Mouse (Mus musculus) neural tube, embryonic 11.5 days (tissue): ENCODE measurements around the gene Ap4s1. TPM values are rescaled to one million over a fixed set of nuclear protein-coding genes. Genes with fewer than 3 reads are reported as not detected.
"Not testable (repeated sequence)": the region's sequence is repeated elsewhere in the genome, so short reads cannot be mapped to it uniquely, and the experiment has no call there.

ENCODE experiments used
- ATAC-seq: fragments of 200-750 bp; cut with Nextera tagmentation; 2 replicates; pipeline ENCODE4 v1.8.0; 2017; ENCODE audit warnings: moderate number of reproducible peaks, mild to moderate bottlenecking, moderate TSS enrichment, moderate library complexity; ENCODE audit not compliant: insufficient read depth, low FRiP score, low TSS enrichment
- DNase-seq: peaks from one replicate; pipeline ENCODE4 v3.0.0-alpha.2; 2015; ENCODE audit warnings: low spot score
- H3K27ac ChIP-seq: fragments of 300-500 bp; sonication (generic); 2 replicates; pipeline ENCODE4 v1.5.1; 2014; ENCODE audit warnings: low read depth, mild to moderate bottlenecking, low read length
- H3K27me3 ChIP-seq: fragments of 300-500 bp; sonication (generic); 2 replicates; pipeline ENCODE4 v1.6.1; 2014; ENCODE audit warnings: mild to moderate bottlenecking, low read length, mixed read lengths; ENCODE audit not compliant: control insufficient read depth, insufficient read depth
- H3K36me3 ChIP-seq: fragments of 300-500 bp; sonication (generic); 2 replicates; pipeline ENCODE4 v1.6.1; 2014; ENCODE audit warnings: mild to moderate bottlenecking, low read length, moderate library complexity, mixed read lengths; ENCODE audit not compliant: control insufficient read depth, insufficient read depth
- H3K4me1 ChIP-seq: fragments of 300-500 bp; sonication (generic); 2 replicates; pipeline ENCODE4 v1.6.1; 2014; ENCODE audit warnings: low read length, mixed read lengths; ENCODE audit not compliant: control insufficient read depth, insufficient read depth
- H3K4me2 ChIP-seq: fragments of 300-500 bp; sonication (generic); 2 replicates; pipeline ENCODE4 v1.6.1; 2014; ENCODE audit warnings: low read depth, mild to moderate bottlenecking, moderate library complexity
- H3K4me3 ChIP-seq: fragments of 300-500 bp; sonication (generic); 2 replicates; pipeline ENCODE4 v1.5.1; 2014; ENCODE audit warnings: low read depth, low read length
- H3K9ac ChIP-seq: fragments of 300-500 bp; sonication (generic); 2 replicates; pipeline ENCODE4 v1.6.1; 2014; ENCODE audit warnings: mild to moderate bottlenecking, low read length
- H3K9me3 ChIP-seq: fragments of 300-500 bp; sonication (generic); 2 replicates; pipeline ENCODE4 v1.6.1; 2016; ENCODE audit warnings: low read length; ENCODE audit not compliant: control insufficient read depth
- WGBS: fragments of 180-500 bp; shearing (Covaris S2); extraction: QIAGEN DNeasy Blood & Tissue Kit; methylation state at CpG from one replicate; pipeline ENCODE4 v1.1.7; 2014; 5-methylcytosine and 5-hydroxymethylcytosine counted together
- polyA plus RNA-seq: library from polyadenylated mRNA; unstranded; fragments of >200 nt; fragmentation: Nextera tagmentation; extraction: Ambion mirVana; gene quantifications from 2 replicates; pipeline ENCODE4 v1.2.1, GENCODE M21; 2014

Ap4s1 gene
- polyA plus RNA-seq, 1 experiment from 2014 or later: 50.1 TPM

DNA sequence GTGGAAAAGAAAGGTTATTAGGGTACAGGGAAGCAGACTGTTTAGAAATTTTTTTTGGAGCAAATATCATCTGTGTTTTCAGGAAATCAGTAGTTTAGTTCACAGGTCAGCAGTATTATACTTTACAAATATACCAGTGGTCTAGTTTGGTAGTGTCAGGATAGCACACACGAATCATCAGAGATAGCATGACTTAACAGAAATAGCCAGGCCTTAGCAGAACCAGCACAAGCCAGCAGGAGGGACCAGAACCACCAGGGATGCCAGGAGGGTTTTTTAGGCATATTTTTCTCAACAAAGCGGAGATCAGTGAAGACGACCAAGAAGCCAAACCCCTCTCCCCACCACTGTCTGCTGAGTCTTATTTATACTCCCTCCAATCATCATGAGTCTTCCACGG is 17.6 kb upstream of the Ap4s1 start:
- Histone ChIP-seq H3K27me3 (no peaks in the 10 kb centered on the region), H3K36me3 (no peaks in the 10 kb centered on the region), H3K4me2 (no peak overlapping the region), H3K27ac (no peak overlapping the region), H3K9ac (no peak overlapping the region), H3K4me3 (no peak overlapping the region), H3K4me1 (no peaks in the 10 kb centered on the region), H3K9me3 (no peaks in the 10 kb centered on the region)
- no peak for DNase-seq
- no peak for ATAC-seq
- WGBS: 68% methylated on average over 4 of the region's 4 CpGs

GRCm38 (mm10) chr12:51676442-51676841 is 14.4 kb upstream of the Ap4s1 start:
- H3K27me3 ChIP-seq: no peaks in the 10 kb centered on the region
- WGBS: 78% methylated on average over 2 of the region's 2 CpGs
- no peak overlapping the region for H3K27ac ChIP-seq
- DNase-seq: no peak
- H3K9me3 ChIP-seq: no peaks in the 10 kb centered on the region
- H3K36me3 ChIP-seq: no peaks in the 10 kb centered on the region
- no peak for ATAC-seq
- no peak overlapping the region for H3K4me2 ChIP-seq
- H3K9ac ChIP-seq: no peak overlapping the region
- H3K4me1 ChIP-seq: no peaks in the 10 kb centered on the region
- no peak overlapping the region for H3K4me3 ChIP-seq

GRCm38 (mm10) chr12:51678844-51679243 is 12.0 kb upstream of the Ap4s1 start:
- Histone ChIP-seq H3K4me3 (no peak overlapping the region), H3K9ac (no peak overlapping the region), H3K27ac (no peak overlapping the region), H3K36me3 (no peaks in the 10 kb centered on the region), H3K27me3 (no peaks in the 10 kb centered on the region), H3K4me2 (no peak overlapping the region), H3K9me3 (no peaks in the 10 kb centered on the region), H3K4me1 (no peaks in the 10 kb centered on the region)
- DNase-seq (no peak), ATAC-seq (no peak)
- 94% methylated on average over 1 of the region's 1 CpGs for WGBS

DNA sequence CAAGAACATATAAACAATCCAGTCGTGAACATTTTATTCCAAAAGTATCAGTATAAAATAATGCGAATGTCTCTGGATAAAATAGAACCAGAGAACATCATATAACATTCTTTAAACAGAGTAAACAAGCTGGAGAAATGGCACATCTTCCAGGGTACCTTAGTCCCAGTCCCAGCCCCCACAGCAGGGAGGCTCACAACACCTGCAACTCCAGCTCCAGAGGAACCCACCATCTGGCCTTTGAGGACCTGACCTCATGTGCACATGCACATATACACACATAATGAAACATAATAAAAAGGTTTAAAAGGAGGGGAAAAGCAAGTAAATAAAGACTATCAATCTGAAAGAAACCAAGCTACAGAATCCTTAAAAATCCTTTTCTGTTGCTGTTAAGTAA is 2.3 kb upstream of the Ap4s1 start:
- WGBS: 91% methylated on average over 2 of the region's 2 CpGs
- Histone ChIP-seq H3K4me3 (no peak overlapping the region), H3K4me2 (no peak overlapping the region)

DNA sequence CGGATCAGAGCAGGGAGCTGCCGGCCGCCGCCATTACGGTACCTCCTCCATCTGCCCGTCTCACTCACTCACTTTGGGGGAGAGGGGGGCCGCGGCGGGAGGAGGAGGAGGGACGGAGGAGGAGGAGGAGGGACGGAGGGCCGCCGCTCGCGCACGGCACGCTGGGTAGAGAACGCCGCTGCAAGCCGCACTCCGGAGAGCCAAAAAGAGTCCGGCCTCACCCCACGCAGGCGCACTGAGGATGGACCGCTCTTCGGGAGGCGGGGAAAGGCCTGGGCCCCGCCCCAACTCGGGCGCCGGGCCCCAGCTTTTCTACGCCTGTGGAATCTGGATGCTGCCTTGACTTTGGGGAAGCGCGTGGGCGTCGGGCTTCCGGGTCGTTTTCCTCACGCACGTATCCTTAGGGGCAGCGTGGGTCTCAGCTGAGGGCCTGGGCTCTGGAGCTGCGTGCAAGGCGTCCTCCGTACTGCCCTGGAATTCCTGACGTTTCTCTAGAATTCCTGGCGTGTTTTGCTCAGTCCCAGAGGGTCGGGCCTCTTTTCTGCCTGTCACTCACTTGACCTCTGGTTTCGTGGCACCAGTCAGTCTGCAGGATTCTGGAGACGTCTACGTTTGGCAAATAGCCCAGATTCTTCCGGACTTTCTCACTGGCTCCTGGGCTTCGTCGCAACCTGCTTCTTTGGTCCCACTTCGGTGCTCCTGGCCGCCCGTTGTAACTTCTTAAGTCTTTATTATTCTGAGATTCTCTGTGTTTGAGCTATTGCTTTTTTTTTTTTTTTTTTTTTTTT is 1.2 kb downstream of the Ap4s1 start, which contains the start of gene Strn3:
Gene Strn3 (minus strand): TSS at position 53 of the 788 bp plus-strand sequence.
- H3K36me3 ChIP-seq: no peaks in the 10 kb centered on the region
- H3K4me1 ChIP-seq: no peaks in the 10 kb centered on the region; the same call in 1 of the 2 replicates
- peak within 1 kb of the TSS; percentile 98 for H3K4me3 ChIP-seq
- DNase-seq (peak; percentile 98), ATAC-seq (peak; percentile 93)
- H3K9me3 ChIP-seq: no peaks in the 10 kb centered on the region
- peak within 1 kb of the TSS; percentile 99 for H3K9ac ChIP-seq
- H3K27me3 ChIP-seq: no peaks in the 10 kb centered on the region
- under 1% methylated on average over 45 of the region's 56 CpGs for WGBS
- H3K27ac ChIP-seq: peak within 1 kb of the TSS; percentile 100
- H3K4me2 ChIP-seq: peak within 1 kb of the TSS; percentile 78

More for the DNA sequence above, 2.3 kb upstream of the Ap4s1 start:
- Histone ChIP-seq H3K27ac (no peak overlapping the region), H3K36me3 (no peaks in the 10 kb centered on the region), H3K27me3 (no peaks in the 10 kb centered on the region), H3K4me1 (no peaks in the 10 kb centered on the region; the same call in 1 of the 2 replicates), H3K9ac (no peak overlapping the region), H3K9me3 (no peaks in the 10 kb centered on the region)
- DNase-seq (no peak), ATAC-seq (no peak)

DNA sequence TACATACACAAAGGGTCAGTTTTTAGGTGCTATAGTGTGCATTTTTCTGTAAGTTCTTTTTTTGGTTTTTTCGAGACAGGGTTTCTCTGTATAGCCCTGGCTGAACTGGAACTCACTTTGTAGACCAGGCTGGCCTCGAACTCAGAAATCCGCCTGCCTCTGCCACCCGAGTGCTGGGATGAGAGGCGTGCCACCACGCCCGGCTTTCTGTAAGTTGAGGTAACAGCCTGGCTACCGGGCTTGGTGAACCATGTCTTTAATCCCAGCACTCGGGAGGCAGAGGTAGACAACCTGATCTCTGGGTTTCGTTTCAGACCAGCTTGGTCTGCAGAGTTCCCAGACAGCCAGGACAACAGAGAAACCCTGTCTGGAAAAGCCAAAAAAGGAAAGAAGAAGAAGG is 2.0 kb downstream of the Ap4s1 start:
- WGBS: 84% methylated on average over 10 of the region's 10 CpGs
- not testable (repeated sequence) for H3K36me3 ChIP-seq, H3K4me2 ChIP-seq, H3K4me1 ChIP-seq, DNase-seq, H3K4me3 ChIP-seq, H3K9me3 ChIP-seq, ATAC-seq, H3K9ac ChIP-seq, H3K27ac ChIP-seq, H3K27me3 ChIP-seq

DNA sequence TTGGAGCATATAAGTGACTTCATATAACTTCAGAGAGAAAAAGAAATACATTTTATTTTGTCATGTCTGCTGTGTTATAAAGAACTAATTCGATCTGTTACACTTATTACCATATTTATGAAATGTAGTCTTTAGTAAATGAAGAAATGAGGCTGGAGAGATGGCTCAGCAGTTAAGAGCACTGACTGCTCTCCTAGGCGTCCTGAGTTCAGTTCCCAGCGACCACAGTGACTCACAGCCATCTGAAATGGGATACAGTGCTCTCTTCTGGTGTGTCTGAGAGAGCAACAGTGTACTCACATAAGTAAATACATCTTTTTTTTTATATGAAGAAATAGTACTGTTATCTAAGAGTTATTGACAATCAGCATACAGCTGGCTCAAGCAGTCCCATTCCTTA is 2.6 kb downstream of the Ap4s1 start:
- DNase-seq (no peak), ATAC-seq (no peak)
- Histone ChIP-seq H3K27ac (no peak overlapping the region), H3K4me3 (no peak overlapping the region), H3K9me3 (no peaks in the 10 kb centered on the region), H3K9ac (no peak overlapping the region), H3K4me1 (no peaks in the 10 kb centered on the region; the same call in 1 of the 2 replicates), H3K36me3 (no peaks in the 10 kb centered on the region), H3K27me3 (no peaks in the 10 kb centered on the region), H3K4me2 (no peak overlapping the region)
- WGBS: 87% methylated on average over 3 of the region's 3 CpGs

GRCm38 (mm10) chr12:51694096-51694495 is 3.3 kb downstream of the Ap4s1 start:
- no peak overlapping the region for H3K4me2 ChIP-seq
- no peak overlapping the region for H3K4me3 ChIP-seq
- no peaks in the 10 kb centered on the region for H3K27me3 ChIP-seq
- DNase-seq (no peak), ATAC-seq (no peak)
- H3K36me3 ChIP-seq: no peaks in the 10 kb centered on the region
- H3K4me1 ChIP-seq: no peaks in the 10 kb centered on the region; the same call in 1 of the 2 replicates
- no peak overlapping the region for H3K27ac ChIP-seq
- no peaks in the 10 kb centered on the region for H3K9me3 ChIP-seq
- no peak overlapping the region for H3K9ac ChIP-seq

GRCm38 (mm10) chr12:51694966-51695365 is 4.1 kb downstream of the Ap4s1 start:
- Histone ChIP-seq H3K4me1 (no peaks in the 10 kb centered on the region; the same call in 1 of the 2 replicates), H3K27me3 (no peaks in the 10 kb centered on the region), H3K9ac (no peak overlapping the region), H3K27ac (no peak overlapping the region), H3K36me3 (no peaks in the 10 kb centered on the region), H3K4me3 (no peak overlapping the region), H3K4me2 (no peak overlapping the region), H3K9me3 (no peaks in the 10 kb centered on the region)
- WGBS: 100% methylated on average over 1 of the region's 1 CpGs
- ATAC-seq (no peak), DNase-seq (no peak)
